Mouse (Mus musculus): ENCODE data around the gene Gm21974.

- TF ChIP-seq CTCF (IDR thresholded peaks at IDR 0.05) (no peak), EP300 (IDR thresholded peaks at IDR 0.05) (no peak)
These were observed 45.0 kb downstream of the Gm21974 start for GRCm38 (mm10) chr7:127849973-127850875.
